Mouse (Mus musculus) liver, embryonic 13.5 days (tissue): ENCODE data around the gene 1700080E11Rik. TPM values are rescaled to one million over a fixed set of nuclear protein-coding genes. Genes with fewer than 3 reads are reported as not detected.
A peak's percentile ranks its signal among the peaks of the same experiment; 100 is the strongest.
"Not testable (repeated sequence)": the region's sequence is repeated elsewhere in the genome, so short reads cannot be mapped to it uniquely, and the experiment has no call there.

Experiments used
- ATAC-seq: fragments of 200-750 bp; cut with Nextera tagmentation; 2 replicates; pipeline ENCODE4 v1.8.0; 2017; ENCODE audit warnings: low read depth, mild to moderate bottlenecking, moderate number of reproducible peaks, moderate library complexity
- DNase-seq: peaks from one replicate; pipeline ENCODE4 v3.0.0; 2022
- H3K27ac ChIP-seq: fragments of 300-500 bp; sonication (generic); 2 replicates; pipeline ENCODE4 v1.5.1; 2015; ENCODE audit warnings: moderate library complexity, mild to moderate bottlenecking, inconsistent platforms
- H3K27me3 ChIP-seq: fragments of 300-500 bp; sonication (generic); 2 replicates; pipeline ENCODE4 v1.6.1; 2015; ENCODE audit warnings: mild to moderate bottlenecking, inconsistent platforms
- H3K36me3 ChIP-seq: fragments of 300-500 bp; sonication (generic); 2 replicates; pipeline ENCODE4 v1.6.1; 2015; ENCODE audit warnings: mild to moderate bottlenecking, inconsistent platforms
- H3K4me1 ChIP-seq: fragments of 300-500 bp; sonication (generic); replicated peaks from 2 replicates; pipeline ENCODE4 v1.6.1; 2015; ENCODE audit warnings: inconsistent platforms
- H3K4me2 ChIP-seq: fragments of 300-500 bp; sonication (generic); 2 replicates; pipeline ENCODE4 v1.6.1; 2015; ENCODE audit warnings: inconsistent platforms, mild to moderate bottlenecking, moderate library complexity
- H3K4me3 ChIP-seq: fragments of 300-500 bp; sonication (generic); replicated peaks from 2 replicates; pipeline ENCODE4 v1.5.1; 2015; ENCODE audit warnings: mild to moderate bottlenecking, inconsistent platforms
- H3K9ac ChIP-seq: fragments of 300-500 bp; sonication (generic); 2 replicates; pipeline ENCODE4 v1.6.1; 2015; ENCODE audit warnings: mild to moderate bottlenecking, inconsistent platforms
- H3K9me3 ChIP-seq: fragments of 300-500 bp; sonication (generic); replicated peaks from 2 replicates; pipeline ENCODE4 v1.6.1; 2016; ENCODE audit warnings: inconsistent platforms
- WGBS: fragments of 180-500 bp; shearing (Covaris S2); methylation state at CpG from one replicate; pipeline ENCODE4 v1.1.7; 2015; ENCODE audit not compliant: insufficient replicate concordance; 5-methylcytosine and 5-hydroxymethylcytosine counted together
- polyA plus RNA-seq: library from polyadenylated mRNA; unstranded; fragments of >200 nt; fragmentation: Nextera tagmentation; extraction: Ambion mirVana; gene quantifications from 2 replicates; pipeline ENCODE4 v1.2.1, GENCODE M21; 2015

1700080E11Rik gene
- polyA plus RNA-seq, result not detected in 2 replicates

DNA sequence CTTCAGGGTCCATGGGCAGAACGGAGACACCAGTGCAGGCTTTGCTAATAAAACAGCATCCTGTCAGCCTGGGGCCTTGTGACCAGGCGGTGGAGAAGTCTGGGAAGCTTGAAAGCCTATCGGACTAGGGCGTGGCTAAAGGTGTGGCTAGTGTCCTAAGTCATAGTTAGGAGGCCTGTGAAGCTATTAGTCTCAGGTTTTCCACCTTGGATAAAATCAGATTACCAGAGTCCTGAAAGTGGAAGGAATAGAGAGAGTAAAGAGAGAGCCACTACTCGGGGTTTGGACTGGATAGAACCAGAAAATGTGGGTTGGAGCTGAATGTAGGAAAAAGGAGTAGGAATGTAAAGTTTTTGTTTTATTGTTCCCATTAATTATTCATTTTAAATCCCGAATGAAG is at the start of gene 1700080E11Rik:
1700080E11Rik (minus strand) TSS at position 101 of the 400 bp plus-strand sequence.
- H3K4me1 ChIP-seq, result no peaks in the 10 kb centered on the region
- WGBS, result 60% methylated on average over 6 of the region's 6 CpGs
- DNase-seq (no peak), ATAC-seq (no peak)
- H3K27ac ChIP-seq, result no peak within 1 kb of the TSS
- no peak within 1 kb of the TSS for H3K4me2 ChIP-seq
- H3K27me3 ChIP-seq, result no peaks in the 10 kb centered on the region
- H3K9me3 ChIP-seq, result no peaks in the 10 kb centered on the region
- no peaks in the 10 kb centered on the region for H3K36me3 ChIP-seq
- no peak within 1 kb of the TSS for H3K9ac ChIP-seq
- H3K4me3 ChIP-seq, result no peak within 1 kb of the TSS

DNA sequence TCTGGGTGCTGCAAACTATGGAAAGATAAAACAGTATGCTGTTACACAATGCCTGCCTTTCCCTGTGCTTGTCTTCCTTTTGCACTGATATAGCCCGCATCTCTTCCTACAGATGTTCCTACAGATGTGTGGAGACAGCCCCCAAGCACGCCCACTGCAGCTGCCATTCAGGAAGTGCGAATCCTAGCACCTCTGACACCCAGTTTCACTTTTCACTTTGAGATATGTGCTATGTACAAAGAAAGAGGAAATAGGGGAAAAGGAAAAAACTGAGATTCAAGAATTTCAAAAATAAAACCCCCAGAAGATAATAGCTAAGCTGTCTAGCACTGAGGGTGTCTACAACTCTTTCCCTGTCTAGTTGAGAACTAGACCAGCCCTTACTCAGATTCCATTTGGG is 41.8 kb upstream of the 1700080E11Rik start:
- WGBS, result 31% methylated on average over 3 of the region's 3 CpGs

DNA sequence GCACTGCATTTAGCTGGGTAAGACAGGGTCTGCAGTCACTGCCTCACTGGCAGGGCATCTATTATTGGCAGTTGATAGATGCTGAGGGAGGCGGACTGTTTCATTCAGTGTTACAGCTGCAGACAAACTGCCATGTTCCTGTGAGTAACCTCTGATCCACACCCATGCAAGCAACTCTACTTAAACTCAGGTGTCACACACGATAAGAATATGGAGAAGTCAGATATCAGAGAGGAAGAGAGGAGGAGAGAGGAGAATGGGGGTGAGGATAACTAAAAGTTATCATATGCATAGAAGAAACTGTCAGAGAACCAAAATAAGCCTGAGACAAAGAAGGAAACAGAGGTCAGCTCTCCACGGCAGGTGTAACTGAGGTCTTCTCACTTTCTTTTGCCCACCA is 37.5 kb upstream of the 1700080E11Rik start:
- ATAC-seq, result no peak
- Histone ChIP-seq H3K9me3 (no peaks in the 10 kb centered on the region), H3K4me2 (no peak overlapping the region), H3K4me1 (no peaks in the 10 kb centered on the region), H3K4me3 (no peak overlapping the region), H3K36me3 (no peaks in the 10 kb centered on the region), H3K9ac (no peak overlapping the region), H3K27me3 (no peaks in the 10 kb centered on the region), H3K27ac (no peak overlapping the region)
- WGBS, result 60% methylated on average over 3 of the region's 3 CpGs
- DNase-seq, result no peak

More for the DNA sequence above, 41.8 kb upstream of the 1700080E11Rik start:
- Histone ChIP-seq H3K4me2 (no peak overlapping the region), H3K4me3 (no peak overlapping the region), H3K36me3 (no peaks in the 10 kb centered on the region), H3K27ac (no peak overlapping the region), H3K27me3 (no peaks in the 10 kb centered on the region), H3K9me3 (no peaks in the 10 kb centered on the region), H3K4me1 (no peaks in the 10 kb centered on the region), H3K9ac (no peak overlapping the region)
- DNase-seq (no peak), ATAC-seq (no peak)

DNA sequence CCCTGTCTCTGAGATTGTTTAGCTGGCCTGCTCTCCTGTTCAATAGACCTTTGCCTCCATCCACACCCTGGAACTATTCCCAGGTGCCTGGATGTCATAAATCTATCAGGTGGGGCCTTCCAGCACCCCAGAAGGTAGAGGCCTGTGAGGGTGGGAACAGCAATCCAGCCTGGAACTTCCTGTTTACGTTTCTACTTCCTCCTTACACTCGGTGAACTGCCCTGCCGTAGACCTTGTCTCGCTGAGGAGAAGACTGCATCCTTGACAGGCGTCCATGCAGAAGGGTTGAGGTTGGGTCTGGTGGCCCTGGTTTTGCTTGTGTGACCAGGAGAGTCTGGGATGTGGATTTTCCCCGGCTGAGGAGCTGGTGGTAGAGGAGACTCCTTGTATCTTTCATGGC is 5.7 kb downstream of the 1700080E11Rik start:
- Histone ChIP-seq H3K9ac (no peak overlapping the region), H3K4me2 (no peak overlapping the region), H3K27ac (no peak overlapping the region), H3K27me3 (no peaks in the 10 kb centered on the region), H3K9me3 (no peaks in the 10 kb centered on the region), H3K4me1 (no peaks in the 10 kb centered on the region), H3K36me3 (no peaks in the 10 kb centered on the region), H3K4me3 (no peak overlapping the region)
- DNase-seq (no peak), ATAC-seq (no peak)
- 29% methylated on average over 6 of the region's 6 CpGs for WGBS

DNA sequence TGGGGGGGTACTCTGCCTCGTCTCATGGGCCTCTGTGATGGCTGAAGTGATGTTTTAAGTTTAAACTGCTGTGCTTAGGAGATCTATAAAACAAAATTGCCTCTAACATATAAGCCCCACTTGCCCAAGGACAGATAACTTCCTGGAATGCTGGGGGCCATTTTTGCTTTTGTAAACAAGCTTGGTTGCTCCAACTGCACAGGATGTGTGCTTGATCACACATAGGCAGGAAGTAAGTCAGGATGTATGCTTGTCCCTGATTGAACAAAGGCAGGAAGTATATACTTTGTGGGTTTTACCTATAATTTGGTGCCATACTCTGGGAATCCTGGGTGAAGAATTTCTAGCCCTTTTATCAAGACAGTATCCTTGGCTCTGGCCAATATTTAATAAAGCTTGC is 8.5 kb downstream of the 1700080E11Rik start:
- no peak overlapping the region for H3K4me3 ChIP-seq
- no peaks in the 10 kb centered on the region for H3K27me3 ChIP-seq
- H3K9me3 ChIP-seq, result no peaks in the 10 kb centered on the region
- H3K4me2 ChIP-seq, result no peak overlapping the region
- H3K36me3 ChIP-seq, result no peaks in the 10 kb centered on the region
- no peak overlapping the region for H3K27ac ChIP-seq
- DNase-seq (no peak), ATAC-seq (no peak)
- no peak overlapping the region for H3K9ac ChIP-seq
- peaks cover 14% of the 10 kb centered on the region for H3K4me1 ChIP-seq
- WGBS, result 14% methylated on average over 1 of the region's 1 CpGs

DNA sequence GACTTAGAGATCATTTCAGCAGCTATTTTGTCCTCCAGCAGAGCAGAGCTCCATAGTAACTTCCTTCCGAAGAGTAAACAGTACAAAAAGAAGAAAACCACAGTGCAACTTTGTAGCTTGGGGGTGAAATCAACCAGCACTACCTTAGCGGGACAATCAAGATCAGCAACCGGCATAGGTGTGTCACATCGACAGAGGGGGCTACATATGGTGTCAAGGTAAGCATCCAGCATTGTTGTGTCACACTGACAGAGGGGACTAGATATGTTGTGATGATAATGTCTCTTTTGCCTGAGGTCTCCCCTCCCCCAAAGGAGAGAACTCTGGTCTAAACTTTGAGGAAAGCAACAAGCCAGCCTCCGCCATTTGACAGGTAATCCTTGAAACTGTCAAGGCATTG is 10.4 kb downstream of the 1700080E11Rik start:
- 56% methylated on average over 5 of the region's 5 CpGs for WGBS
- DNase-seq, result no peak
- Histone ChIP-seq H3K9ac (no peak overlapping the region), H3K27me3 (no peaks in the 10 kb centered on the region), H3K36me3 (no peaks in the 10 kb centered on the region), H3K4me1 (peaks cover 26% of the 10 kb centered on the region), H3K4me2 (no peak overlapping the region), H3K27ac (no peak overlapping the region), H3K4me3 (no peak overlapping the region), H3K9me3 (no peaks in the 10 kb centered on the region)
- no peak for ATAC-seq

DNA sequence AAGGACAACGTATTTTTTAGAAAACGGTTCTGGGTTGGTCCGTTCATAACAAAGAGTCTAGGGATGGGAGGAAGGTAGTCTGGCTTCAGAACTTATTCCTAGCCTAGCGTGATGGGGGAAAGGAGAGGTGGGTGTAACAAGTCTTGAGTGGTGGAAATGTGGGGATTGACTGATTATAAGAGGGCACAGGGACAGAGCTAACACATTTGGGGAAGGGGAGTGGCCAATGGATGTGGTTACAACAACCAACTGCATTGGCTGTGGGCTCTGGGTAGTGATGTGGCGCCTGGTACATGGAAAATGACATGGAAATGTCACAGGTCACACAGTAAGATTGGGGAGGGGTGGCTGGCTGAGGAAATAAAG is 12.9 kb downstream of the 1700080E11Rik start:
- WGBS, result 16% methylated on average over 5 of the region's 5 CpGs
- Histone ChIP-seq H3K36me3 (no peaks in the 10 kb centered on the region), H3K9ac (peak overlapping the region; percentile 79; the same call in 1 of the 2 replicates), H3K27me3 (no peaks in the 10 kb centered on the region), H3K4me1 (peaks cover 26% of the 10 kb centered on the region), H3K4me3 (peak overlapping the region; percentile 81), H3K4me2 (peak overlapping the region; percentile 84), H3K27ac (peak overlapping the region; percentile 47), H3K9me3 (no peaks in the 10 kb centered on the region)
- DNase-seq (peak; percentile 3), ATAC-seq (peak; percentile 16)

DNA sequence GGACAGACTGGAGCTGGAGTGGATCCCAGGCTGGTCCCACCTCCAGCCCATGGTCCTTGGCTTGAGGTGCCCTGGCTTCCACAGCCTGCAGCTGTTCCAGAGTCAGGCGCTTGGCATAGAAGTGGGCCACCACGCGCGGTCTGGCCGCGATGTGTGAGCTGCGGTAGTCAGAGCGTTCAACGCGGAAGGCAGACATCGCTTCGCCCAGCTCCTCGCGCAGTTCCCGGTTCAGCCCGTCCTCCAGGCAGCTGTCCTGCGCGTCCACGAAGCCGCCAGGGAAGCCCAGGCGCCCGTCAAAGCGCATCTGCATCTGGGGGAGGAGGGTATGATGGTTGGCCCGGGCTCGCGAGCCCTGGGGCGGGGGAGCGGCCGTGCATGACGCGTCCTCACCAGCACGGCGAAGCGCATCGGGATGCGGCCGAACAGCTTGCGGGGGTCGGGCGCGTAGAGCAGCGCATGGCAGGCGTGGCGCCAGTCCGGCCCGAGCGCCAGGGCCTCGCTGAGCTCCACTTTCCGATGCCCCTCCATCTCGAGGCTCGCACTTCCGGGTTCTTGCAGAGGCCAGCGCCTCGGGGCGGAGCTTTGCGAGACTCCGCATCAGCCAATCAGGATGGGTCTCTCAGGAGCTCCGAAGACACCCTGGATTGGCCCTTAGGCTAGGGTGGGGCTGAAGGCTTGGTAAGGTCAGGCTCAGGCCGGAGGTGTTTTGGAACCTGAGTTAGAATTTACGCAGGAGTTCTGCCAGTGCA is 13.5 kb downstream of the 1700080E11Rik start, which contains the start of gene Nudt16:
Nudt16 (minus strand) TSS at position 572 of the 749 bp plus-strand sequence.
- peak; percentile 82 for DNase-seq
- H3K4me1 ChIP-seq, result peaks cover 26% of the 10 kb centered on the region
- H3K36me3 ChIP-seq, result no peaks in the 10 kb centered on the region
- under 1% methylated on average over 59 of the region's 60 CpGs for WGBS
- no peaks in the 10 kb centered on the region for H3K9me3 ChIP-seq
- H3K27me3 ChIP-seq, result no peaks in the 10 kb centered on the region
- peak; percentile 100 for ATAC-seq
- peak within 1 kb of the TSS; percentile 81 for H3K4me3 ChIP-seq
- H3K9ac ChIP-seq, result peak within 1 kb of the TSS; percentile 79
- H3K4me2 ChIP-seq, result peak within 1 kb of the TSS; percentile 84
- peak within 1 kb of the TSS; percentile 47 for H3K27ac ChIP-seq

DNA sequence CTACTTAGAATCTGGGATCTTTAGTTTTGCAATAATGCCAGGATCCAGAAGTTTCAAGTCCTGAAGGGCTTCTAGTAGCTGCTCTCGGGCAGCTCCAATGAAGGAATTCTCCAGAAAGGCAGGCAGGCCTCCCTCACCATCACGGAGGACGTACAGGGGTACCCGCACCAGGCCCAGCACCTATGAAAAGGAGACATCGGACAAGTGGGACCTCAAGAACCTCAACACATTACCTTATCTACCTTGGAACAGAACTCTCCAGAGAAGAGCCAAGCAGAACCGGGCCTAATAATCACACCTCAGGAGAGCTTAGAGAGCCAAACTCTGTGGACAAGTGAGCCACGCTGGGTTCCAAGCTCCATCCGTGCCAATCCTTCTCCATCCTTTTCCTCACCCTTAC is 14.6 kb downstream of the 1700080E11Rik start:
- Histone ChIP-seq H3K9me3 (no peaks in the 10 kb centered on the region), H3K4me2 (peak overlapping the region; percentile 84), H3K4me3 (0 out of 2 replicates have a peak overlapping the region, but pooled peaks have one; percentile 81), H3K4me1 (peaks cover 26% of the 10 kb centered on the region), H3K27ac (no peak overlapping the region), H3K9ac (no peak overlapping the region), H3K36me3 (no peaks in the 10 kb centered on the region), H3K27me3 (no peaks in the 10 kb centered on the region)
- ATAC-seq (no peak), DNase-seq (no peak)
- 86% methylated on average over 8 of the region's 8 CpGs for WGBS

DNA sequence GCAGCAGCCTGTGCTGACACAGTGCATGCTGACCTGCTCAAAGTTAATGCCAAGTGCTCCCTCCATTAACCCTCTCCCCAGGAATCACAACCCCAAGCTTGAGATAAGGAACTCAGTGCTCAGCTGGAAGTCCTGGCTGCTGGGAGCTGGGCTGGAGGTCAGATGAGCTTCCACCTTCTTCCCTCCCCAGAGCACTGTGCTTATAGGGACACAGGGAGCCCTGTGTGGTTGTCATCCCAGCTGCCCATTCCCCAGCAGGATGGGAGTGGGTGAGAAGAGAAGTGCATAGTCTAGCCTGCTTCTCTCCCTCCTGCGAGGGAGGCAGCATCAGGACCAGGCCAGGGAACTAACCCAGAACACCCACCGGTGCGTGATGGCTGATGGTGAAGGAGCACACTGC is 19.7 kb downstream of the 1700080E11Rik start:
- H3K27me3 ChIP-seq, H3K36me3 ChIP-seq, DNase-seq, ATAC-seq, H3K9ac ChIP-seq, H3K27ac ChIP-seq, H3K4me2 ChIP-seq, H3K4me1 ChIP-seq, H3K4me3 ChIP-seq, H3K9me3 ChIP-seq: not testable (repeated sequence)
- WGBS, result 52% methylated on average over 3 of the region's 3 CpGs

DNA sequence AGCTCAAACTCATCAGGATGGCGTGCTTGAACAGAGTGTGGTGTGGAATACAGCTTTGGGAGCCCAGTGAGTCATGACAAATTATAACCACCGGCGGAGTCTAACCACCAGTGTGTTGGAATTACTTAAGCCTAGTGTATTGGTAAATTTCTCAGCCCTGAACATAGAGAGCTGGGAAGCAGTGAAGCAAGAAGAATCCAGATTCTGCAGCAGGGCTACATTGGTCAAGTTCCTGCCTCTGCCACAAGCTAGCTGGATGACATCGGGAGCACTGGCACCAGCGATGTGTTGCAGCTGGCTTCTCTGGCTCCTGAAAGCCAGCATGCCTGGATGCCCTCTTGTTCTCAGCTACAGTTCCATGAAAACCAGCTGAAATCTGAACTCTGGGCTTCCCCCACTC is 41.0 kb downstream of the 1700080E11Rik start:
- no peaks in the 10 kb centered on the region for H3K9me3 ChIP-seq
- H3K4me1 ChIP-seq, result no peaks in the 10 kb centered on the region
- H3K27ac ChIP-seq, result no peak overlapping the region
- no peak overlapping the region for H3K4me2 ChIP-seq
- H3K9ac ChIP-seq, result no peak overlapping the region
- no peaks in the 10 kb centered on the region for H3K36me3 ChIP-seq
- no peak overlapping the region for H3K4me3 ChIP-seq
- WGBS, result 76% methylated on average over 5 of the region's 5 CpGs
- H3K27me3 ChIP-seq, result no peaks in the 10 kb centered on the region
- DNase-seq (no peak), ATAC-seq (no peak)

DNA sequence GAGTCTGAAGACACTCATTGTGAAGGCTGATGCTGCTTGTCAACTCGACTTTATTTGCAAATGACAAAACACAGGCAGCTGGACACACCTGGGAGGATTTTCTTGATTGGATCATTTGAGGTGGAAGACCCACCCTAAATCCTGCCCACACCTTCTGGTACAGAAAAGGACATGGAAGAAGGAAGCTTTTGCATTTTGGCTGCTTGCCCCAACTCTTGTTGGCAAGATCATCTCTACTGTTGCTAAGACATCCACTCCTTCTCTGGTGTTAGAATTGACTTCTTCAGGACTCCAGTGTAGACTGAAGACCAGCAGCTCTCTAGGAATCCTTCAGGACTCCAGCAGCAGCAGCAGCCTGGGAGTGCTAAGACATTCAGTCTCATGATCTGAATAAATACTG is 43.0 kb downstream of the 1700080E11Rik start:
- H3K36me3 ChIP-seq, result no peaks in the 10 kb centered on the region
- H3K4me3 ChIP-seq, result no peak overlapping the region
- no peaks in the 10 kb centered on the region for H3K9me3 ChIP-seq
- H3K4me1 ChIP-seq, result no peaks in the 10 kb centered on the region
- no peak overlapping the region for H3K9ac ChIP-seq
- 29% methylated on average over 1 of the region's 1 CpGs for WGBS
- no peak overlapping the region for H3K27ac ChIP-seq
- ATAC-seq, result no peak
- no peak for DNase-seq
- H3K27me3 ChIP-seq, result no peaks in the 10 kb centered on the region
- no peak overlapping the region for H3K4me2 ChIP-seq
